Mouse (Mus musculus): ENCODE data around the gene Fgr.

Fgr gene

GRCm38 (mm10) chr4:133017597-133018262 lies 43.8 kb downstream of the Fgr start:
- no peak for DNase-seq

GRCm38 (mm10) chr4:133018263-133018798 lies 44.4 kb downstream of the Fgr start:
- DNase-seq = no peak

GRCm38 (mm10) chr4:133020721-133021120 lies 46.8 kb downstream of the Fgr start:
- DNase-seq = no peak

DNA sequence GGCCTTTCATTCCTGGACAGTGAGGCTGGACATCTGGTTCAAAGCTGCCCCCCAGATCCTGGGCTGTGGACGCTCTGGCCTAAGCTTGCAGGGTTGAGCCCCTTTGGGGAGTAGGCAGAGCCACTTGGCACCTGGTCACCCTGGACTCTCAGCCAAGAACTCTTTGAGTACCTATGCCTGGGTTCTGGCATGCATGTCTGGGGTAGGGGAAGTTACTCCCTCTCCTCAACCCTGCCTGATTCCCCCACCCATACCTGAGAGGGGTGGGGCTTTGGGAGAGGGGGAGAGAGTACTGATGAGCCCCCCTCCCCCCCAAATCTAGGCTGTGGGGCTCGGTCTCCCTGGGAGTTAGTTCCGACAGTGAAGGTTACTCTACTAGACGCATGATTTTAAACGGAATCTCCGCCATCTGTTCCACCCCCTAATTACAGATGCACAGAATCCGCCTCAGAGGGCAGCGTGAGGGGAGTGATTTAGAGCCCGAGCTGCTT lies 47.3 kb downstream of the Fgr start:
- DNase-seq = peak; percentile 75

- DNase-seq = no peak
Measured at GRCm38 (mm10) chr4:133022217-133022616, 48.3 kb downstream of the Fgr start.

DNA sequence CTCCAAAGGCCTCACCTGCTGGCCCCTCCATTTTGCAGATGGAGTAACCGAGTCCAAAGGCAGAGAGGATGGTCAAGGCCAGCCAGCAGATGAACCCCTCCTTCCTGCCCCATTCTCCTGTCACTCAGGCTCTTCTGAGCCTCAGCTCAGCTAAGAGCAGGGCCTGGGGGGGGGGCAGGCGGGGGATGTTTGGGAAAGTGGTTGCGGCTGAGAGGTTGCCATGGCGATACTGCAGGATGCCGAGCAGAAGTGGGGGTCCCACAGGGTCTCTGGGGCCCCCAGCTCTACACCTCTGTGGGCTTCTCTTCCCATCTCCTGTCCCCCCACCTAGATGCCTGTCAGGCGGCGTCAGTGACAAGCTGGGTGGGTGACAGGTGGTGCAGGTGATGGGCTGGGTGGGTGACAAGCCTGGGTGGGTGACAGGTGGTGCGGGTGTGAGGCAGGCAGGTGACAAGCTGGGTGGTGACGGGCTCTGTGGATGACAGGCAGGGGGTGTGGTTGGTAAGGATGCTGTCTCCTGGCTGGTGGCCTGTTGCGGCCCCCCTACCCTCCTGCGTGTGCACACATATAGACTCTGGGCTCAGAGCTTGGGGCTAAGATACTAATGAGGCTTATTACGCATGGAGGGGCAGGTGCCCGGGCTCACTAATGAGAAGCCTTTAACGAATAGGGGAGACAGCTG lies 49.2 kb downstream of the Fgr start:
- DNase-seq = no peak

DNA sequence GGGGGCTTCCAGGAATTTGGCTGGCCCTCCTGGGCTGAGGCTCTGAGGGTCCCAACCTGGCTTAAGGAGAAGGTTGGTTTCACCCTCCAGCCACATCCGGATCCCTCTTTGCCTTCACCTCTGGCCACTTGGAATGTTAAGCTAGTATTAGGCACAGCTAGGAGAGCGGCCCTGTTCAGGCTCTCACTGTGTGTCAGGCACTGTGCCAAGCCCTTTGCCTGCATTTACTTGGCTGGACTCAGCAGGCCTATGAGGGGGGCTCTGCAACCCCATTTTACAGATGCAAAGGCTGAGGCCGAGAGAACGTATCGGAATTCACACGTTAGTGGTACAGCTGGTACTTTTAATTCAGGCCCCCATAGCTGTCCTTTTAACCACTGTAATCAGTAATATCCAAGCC lies 49.7 kb downstream of the Fgr start:
- no peak for DNase-seq

DNA sequence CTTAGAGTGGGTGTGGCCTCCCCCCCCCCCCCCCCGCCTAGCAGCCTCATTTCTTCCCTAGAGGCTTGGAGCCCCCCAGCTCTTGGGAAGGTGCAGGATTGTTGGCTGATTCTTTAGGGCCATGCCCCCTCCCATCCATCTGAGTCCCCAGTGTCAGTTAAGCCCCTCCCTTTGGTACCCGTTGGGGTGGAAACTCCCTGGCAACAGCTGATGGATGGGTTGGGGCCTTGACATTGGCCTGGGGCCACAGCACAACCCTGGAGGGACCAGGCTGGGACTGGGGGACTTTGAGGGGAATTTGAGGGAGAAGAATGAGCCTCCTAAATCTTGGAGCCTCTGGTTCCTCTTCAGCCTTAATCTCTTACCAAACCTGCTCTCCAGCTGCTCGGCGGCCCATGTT lies 50.5 kb downstream of the Fgr start:
- no peak for DNase-seq

- peak; percentile 72 for DNase-seq
Measured at GRCm38 (mm10) chr4:133024969-133025685, 51.2 kb downstream of the Fgr start.

- DNase-seq = no peak
Measured at GRCm38 (mm10) chr4:133026272-133026671, 52.4 kb downstream of the Fgr start.

- DNase-seq = no peak
Measured at GRCm38 (mm10) chr4:133026826-133027375, 53.0 kb downstream of the Fgr start.

- DNase-seq = no peak
Measured at GRCm38 (mm10) chr4:133027721-133028120, 53.8 kb downstream of the Fgr start.

DNA sequence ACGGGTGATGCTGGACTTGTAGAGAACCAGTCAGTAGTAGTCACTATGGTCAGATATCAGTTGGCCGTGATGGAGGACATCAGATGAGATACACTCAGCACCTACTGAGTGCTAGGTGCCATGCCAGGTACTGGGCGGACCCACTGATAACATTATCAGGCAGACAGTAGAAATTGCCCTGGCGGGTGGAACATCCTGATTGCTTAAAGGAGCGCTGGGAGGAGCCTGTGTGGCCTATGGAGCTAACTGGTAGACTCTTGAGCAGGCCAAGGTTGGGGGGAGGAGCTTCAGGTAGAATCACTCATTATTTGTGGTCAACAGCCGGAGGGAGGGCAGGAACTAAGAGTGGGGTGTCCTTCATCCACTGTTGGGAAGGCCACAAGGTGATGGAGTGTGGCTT lies 54.3 kb downstream of the Fgr start:
- no peak for DNase-seq

DNA sequence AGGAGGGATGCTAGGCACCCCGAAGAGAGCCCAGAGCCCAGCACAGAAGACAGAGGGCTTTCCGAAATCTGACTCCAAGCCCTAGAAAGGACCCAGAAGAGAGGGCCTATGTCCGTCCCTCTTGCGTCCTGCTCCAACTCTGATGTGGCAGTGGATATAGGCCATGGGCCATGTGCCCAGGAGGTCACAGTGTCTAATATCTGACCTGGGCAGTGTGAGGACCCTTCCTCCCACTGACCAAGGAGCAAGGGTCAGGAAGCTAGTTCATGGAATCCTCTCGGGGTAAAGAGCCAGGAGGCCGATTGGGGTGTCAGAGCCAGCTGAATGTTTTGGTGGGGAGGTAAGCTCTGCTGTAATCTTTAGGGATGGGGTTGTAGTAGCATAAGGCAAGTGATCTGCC lies 55.0 kb downstream of the Fgr start:
- no peak for DNase-seq

DNA sequence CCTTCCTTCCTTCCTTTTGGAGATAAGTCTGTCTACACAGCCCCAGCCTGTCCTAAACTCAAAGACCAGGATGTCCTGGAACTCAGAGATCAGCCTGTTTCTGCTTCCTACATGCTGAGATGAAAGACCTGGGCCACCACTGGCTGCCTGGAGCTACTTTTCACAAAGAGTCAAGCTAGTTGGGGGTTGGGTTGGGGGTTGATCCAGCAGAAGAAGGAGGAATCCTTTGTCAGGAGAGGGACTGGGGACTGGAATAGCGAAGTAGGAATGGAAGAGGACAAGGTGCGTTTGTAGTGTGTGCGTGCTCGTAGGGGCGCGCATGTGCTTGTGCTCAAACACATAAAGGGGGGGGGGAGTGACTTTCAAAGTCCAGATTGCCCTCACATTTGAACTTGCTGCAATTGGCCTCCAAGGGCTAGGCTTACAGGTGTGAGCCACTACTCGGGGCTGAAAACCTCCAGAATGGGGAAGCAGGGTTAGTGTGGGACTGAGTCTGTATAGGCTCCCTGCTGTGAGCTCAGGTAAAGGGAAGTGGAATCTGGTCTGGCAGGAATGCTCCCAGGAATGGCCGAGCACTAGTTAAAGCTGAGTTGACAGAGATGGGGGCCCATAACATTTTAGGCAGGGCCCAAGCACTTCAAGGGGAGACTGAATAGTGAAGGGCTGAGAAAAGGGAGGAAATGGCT lies 58.7 kb downstream of the Fgr start:
- DNase-seq = no peak

GRCm38 (mm10) chr4:133034478-133034877 lies 60.6 kb downstream of the Fgr start:
- DNase-seq = peak; percentile 75

DNA sequence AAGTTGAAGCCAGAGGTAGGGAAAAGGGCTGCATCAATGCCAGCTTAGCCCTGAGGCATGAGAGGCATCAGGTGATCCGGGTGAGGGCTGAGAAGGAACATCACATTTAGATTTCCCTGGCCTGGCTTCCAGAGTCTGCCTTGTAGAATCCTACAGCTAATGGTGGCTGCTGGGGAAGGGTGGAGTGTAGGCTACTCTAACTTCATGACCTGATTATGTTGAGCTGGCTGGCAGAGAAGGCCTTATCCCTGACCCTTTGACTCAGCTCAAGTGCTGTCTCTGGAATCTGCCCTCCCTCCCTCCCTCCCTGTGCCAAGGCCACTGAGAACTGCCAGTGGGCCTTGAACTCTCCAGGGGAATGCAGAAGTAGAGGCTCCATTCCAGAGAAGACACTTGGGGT lies 61.6 kb downstream of the Fgr start:
- DNase-seq = no peak

DNA sequence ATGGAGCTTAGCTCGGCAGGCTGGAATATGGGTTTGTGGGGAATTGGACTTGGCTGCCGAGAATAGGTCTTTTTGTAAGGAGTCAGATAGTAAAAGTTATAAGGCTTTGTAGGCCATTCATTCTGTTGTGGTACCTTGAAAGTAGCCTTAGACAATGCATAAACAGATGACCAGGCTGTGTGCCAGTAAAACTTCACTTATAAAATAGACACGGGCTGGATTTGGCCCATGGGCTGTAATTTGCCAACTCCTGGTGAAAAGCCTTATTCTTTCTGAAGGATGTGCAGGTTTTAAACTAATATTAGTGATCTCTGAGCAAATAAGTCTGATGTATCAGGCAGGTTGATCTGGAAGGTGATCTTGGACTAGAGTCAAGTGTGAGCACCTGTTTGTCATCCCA lies 62.1 kb downstream of the Fgr start:
- no peak for DNase-seq

GRCm38 (mm10) chr4:133037293-133037692 lies 63.4 kb downstream of the Fgr start:
- no peak for DNase-seq

DNA sequence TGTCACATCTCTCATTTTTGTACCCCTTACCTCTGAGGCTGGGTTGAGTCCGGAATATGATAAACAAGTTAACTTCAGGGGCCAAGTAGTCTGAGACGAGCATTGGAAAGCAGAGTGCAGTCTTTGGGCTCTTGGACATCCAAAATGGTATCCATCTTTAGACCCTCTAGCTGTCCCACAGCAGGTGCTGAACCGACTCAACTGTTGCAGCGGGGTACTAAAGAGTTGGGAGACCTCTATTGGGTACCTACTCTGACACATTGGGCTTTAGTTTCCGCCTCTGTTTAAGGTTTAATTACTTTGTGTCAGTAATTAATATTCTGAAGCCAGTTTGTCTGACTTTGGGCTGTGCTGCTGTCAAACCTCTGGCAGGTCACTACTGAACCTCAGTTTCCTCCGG lies 63.9 kb downstream of the Fgr start:
- DNase-seq = no peak

DNA sequence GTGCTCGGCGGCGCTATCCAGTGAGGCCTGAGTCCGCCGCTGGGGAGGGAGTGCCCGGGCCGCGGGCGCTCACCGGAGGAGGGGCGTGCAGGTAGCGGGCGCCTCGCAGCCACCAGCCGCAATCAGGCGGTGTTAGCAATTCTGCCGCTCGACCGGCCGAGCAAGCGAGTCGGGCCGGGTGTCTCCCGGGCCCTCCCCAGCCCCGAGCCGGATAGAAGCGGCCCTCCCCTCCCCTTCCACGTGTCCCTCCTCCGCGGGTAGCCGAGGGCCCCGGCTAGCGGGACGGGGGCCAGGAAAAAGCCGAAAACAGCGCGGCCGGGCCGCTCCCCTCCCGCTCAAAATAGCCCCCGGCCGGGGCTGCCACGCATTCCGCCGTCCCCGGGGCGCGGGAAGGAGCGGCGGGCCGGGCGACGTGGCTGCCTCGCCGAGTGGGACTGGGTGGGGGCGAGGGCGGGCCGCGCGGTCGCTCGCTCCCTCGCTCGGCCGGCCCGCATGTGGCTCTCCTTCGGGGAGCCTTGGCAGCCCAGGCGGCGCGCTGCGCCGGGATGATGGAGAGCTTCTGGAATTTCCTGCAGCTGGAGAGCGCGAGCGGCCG lies 64.7 kb downstream of the Fgr start:
- DNase-seq = peak; percentile 62

GRCm38 (mm10) chr4:133039116-133039819 lies 65.4 kb downstream of the Fgr start:
- no peak for DNase-seq
